Mouse (Mus musculus): ENCODE measurements around the gene Serinc5.

The Serinc5 gene

DNA sequence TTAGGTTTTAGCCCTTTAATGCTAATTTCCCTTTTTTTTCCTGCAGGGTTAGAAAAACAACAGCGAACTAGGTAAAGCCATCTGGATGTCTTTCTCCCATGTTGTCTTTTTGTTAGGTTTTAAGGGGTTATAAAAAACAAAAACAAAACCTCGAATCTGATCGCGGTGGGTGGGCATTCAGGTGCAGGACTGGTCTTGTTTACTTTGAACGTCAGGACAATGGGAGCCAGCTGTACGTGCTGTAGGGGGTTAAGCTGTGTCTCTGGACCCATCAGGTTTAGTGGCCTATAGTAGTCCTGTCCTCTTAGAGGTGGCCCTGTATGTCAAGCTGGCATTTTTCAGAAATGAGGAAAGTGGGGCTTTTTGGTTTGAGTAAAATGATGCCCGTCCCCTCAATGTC, 1.0 kb downstream of the Serinc5 start:
- in situ Hi-C loops (cut with MseI, MboI): no loop called here

DNA sequence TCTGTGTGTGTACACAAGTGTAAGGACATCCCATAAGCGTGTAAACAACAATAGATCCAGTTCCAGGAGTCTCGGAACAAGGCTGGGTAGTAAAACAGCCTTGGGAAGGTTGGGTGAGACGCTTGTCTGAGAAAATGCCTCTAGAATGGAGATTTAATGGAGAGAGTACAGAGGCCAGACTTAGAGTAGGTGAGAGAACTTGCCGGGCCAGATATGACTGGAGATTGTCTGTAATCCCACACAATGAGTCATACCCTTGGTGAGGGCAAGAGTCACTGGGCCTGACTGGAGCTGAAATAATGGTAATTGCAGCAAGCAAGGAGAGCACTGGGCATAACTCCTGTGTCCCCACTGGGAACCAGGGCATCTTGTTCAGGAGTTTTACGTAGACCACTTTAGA, 2.2 kb downstream of the Serinc5 start:
- in situ Hi-C loops (cut with MseI, MboI): no loop called here

DNA sequence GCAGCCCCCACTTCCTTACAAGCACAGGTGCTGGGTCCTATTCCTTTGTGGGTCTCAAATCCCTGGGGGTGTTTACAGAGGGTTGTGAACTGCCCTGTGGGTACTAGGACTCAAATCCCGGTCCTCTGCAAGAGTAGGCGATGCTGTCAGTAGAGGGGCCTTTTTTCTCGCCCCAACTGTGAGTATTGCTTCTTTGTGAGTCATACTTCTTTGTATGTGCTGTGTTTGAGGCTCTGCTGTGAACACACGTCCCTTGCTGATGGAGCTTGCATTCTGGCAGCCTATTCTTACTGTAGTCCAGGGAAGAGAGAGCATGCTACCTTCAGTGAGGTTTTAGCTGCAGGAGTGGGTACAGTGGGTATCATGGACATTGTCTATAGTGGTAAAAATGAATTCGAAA, 4.3 kb downstream of the Serinc5 start:
- in situ Hi-C loops (cut with MseI, MboI): no loop called here

DNA sequence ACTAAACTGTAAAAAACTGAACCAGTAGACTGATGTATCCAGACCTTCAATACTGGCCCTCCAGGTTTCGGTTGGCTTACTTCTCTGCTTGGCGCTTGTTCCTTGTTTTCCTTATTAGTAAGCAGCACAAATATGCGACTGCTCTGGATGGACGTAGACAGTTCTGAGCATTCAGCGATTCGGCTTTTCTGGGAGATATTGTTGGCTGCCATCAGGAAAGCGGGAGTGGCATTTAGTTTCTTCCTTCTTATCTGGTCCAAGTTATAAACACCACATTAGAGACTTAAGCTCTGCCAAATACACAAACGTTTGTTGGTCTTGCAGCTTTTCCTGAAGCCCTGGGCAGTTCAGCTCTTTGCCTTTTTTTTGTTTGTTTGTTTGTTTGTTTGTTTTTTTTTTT, 5.6 kb downstream of the Serinc5 start:
- in situ Hi-C loops (cut with MseI, MboI): no loop called here

- in situ Hi-C loops (cut with MseI, MboI): loop anchor here in 1 of 2 experiments (5.0 kb wide), 1 partner anchor 34 kb away; no protein-coding TSS in a partner anchor
Measured at GRCm38 (mm10) chr13:92626196-92626595, 15.3 kb downstream of the Serinc5 start.

DNA sequence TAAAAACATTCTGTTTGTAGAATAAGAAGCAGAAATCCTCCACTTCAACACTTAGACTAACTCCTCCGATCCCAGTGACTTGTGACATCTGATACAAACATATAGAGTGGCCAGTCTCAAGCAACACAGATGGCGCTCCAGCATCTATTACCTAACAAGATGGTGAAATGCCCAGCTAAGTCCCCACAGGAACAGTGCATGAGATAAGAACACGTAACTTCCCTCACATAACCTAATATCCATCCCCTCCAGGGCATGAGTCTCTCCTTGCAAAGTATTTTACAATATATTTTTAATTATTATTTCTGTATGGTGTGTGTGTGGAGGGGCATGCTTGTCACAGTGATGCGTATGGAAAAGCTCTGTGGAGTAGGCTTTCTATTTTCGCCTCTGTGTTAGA, 15.8 kb downstream of the Serinc5 start:
- in situ Hi-C loops (cut with MseI, MboI): loop anchor here in 1 of 2 experiments (5.0 kb wide), 1 partner anchor 34 kb away; no protein-coding TSS in a partner anchor

GRCm38 (mm10) chr13:92629509-92629908, 18.6 kb downstream of the Serinc5 start:
- in situ Hi-C loops (cut with MseI, MboI): loop anchor here in 1 of 2 experiments (5.0 kb wide), 1 partner anchor 37 kb away; no protein-coding TSS in a partner anchor

- in situ Hi-C loops (cut with MseI, MboI): no loop called here
Measured at GRCm38 (mm10) chr13:92631450-92631849, 20.6 kb downstream of the Serinc5 start.

- in situ Hi-C loops (cut with MseI, MboI): no loop called here
Measured at GRCm38 (mm10) chr13:92632550-92632949, 21.7 kb downstream of the Serinc5 start.

GRCm38 (mm10) chr13:92635040-92635439, 24.1 kb downstream of the Serinc5 start:
- in situ Hi-C loops (cut with MseI, MboI): no loop called here

DNA sequence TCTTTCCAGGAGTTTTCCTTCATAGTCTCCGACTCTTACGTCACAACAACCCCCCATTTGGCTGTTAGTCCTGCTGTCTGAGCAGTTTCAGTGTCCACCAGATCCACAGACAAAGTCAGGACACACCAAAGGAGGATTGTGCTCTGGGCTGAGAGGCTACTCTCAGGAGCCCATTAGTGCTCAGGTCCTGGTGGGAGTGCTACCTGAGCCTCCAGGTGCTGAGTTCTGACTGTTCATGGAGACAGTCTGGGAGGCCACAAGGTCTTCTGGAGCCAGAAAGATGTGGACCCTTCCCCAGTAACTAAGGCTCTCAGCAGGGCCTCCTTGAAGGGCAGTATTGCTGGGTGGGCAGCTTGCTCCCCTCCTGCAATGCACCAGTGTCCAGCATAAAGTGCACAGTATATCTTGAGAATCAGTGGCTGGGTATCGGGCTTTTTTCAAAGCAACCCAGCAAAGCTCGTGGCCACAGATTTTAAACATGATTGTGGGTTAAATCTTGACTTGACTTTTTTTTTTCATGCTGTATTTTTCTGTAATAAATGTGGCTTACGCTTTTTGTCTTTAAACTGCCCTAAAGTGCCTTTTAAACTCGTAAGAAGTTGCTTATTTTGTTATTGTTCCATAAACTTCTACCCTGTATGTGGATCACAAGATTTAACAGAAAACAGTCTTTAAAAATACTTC, 25.5 kb downstream of the Serinc5 start:
- in situ Hi-C loops (cut with MseI, MboI): no loop called here

DNA sequence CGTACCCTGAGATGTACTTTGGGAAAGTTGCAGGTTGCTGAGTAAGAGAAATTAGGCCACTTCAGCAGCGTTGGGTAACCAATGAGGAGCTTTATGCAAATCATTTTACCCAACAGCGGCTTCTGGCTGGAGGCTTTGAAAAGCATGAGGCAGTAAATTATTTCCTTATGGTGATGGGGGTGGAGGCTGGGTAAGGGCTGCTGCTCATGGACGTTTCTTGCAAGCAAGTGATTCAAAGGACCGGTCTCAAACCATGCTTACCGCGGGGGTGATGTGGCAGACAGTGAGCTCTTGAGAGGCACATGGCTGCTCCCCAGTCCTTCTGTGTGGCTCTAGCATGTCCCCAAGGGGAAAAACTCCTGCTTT, 26.0 kb downstream of the Serinc5 start:
- in situ Hi-C loops (cut with MseI, MboI): no loop called here

- in situ Hi-C loops (cut with MseI, MboI): no loop called here
Measured at GRCm38 (mm10) chr13:92639093-92640014, 28.5 kb downstream of the Serinc5 start.

GRCm38 (mm10) chr13:92644199-92644598, 33.3 kb downstream of the Serinc5 start:
- in situ Hi-C loops (cut with MseI, MboI): no loop called here

GRCm38 (mm10) chr13:92644753-92645152, 33.9 kb downstream of the Serinc5 start:
- in situ Hi-C loops (cut with MseI, MboI): no loop called here

DNA sequence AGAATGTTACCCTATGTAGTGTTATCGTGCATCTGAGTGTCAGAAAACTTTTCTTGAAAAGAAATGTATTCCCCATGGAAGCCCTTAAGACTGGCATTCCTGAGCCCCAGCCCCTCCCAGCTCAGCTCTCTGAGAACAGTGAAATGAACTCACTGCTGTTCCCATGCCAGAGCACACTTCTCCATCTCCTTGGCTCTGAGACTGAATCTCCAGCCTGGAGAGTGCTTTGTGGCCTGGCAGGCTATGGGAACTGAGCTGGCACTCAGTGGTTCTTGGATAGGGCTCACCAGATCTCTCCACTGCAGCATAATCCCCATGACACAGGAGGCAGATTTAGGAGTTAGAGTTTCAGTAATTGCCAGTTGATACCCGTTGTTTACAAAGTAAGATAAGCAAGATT, 36.8 kb downstream of the Serinc5 start:
- in situ Hi-C loops (cut with MseI, MboI): no loop called here

GRCm38 (mm10) chr13:92649111-92649510, 38.2 kb downstream of the Serinc5 start:
- in situ Hi-C loops (cut with MseI, MboI): no loop called here

- in situ Hi-C loops (cut with MseI, MboI): no loop called here
Measured at GRCm38 (mm10) chr13:92650956-92651355, 40.1 kb downstream of the Serinc5 start.

GRCm38 (mm10) chr13:92652498-92652897, 41.6 kb downstream of the Serinc5 start:
- in situ Hi-C loops (cut with MseI, MboI): no loop called here

DNA sequence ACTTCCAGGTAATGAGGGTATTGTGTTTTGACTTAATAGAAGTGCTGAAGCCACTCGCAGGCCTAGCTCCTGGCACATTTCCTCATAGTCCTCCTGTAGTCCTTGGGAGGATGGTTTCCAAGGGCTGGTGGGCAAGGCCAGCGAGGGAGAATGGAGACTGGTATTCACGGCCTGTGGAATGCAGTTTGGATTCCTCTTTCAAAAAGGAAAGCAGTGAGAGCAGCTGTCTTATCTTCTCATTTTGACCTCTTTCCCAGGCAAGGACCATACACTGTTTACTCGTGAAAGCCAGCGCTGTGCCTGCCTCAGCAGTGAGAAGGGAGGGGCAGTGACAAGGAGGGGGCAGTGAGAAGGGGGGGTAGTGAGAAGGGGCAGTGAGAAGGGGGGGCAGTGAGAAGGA, 42.4 kb downstream of the Serinc5 start:
- in situ Hi-C loops (cut with MseI, MboI): no loop called here

DNA sequence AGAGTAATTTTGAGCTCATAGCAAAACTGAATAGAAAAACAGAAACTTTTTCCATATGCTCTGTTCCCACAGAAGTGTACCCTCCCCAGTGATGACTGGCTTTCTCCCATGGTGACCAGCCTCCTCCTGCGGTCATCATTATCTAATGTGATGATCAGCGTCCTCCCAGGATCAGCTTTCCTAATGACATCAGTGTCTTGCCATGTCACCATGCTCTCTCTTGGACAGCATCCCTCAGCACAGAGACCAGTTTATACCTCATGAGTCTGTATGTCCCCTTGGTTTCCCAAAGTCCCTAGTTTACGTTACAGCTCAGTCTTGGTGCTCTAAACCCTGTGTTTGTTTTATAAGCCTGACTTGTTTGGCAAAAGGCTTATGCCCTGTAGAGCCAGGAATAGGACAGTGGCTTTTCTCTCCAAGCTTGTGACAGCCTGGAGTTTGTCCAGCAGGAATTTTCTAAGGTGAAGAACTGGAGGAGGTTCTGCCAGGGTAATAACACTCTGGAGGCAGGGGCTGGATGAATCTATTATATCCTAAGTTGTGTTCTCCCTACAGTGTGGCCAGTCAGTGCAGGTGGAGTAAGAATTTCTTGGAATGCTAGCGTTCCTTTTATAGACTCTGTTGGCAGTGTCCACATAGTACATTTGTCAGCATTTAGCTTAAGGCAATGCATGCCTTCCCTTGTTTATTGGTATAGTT, 46.1 kb downstream of the Serinc5 start:
- in situ Hi-C loops (cut with MseI, MboI): no loop called here

DNA sequence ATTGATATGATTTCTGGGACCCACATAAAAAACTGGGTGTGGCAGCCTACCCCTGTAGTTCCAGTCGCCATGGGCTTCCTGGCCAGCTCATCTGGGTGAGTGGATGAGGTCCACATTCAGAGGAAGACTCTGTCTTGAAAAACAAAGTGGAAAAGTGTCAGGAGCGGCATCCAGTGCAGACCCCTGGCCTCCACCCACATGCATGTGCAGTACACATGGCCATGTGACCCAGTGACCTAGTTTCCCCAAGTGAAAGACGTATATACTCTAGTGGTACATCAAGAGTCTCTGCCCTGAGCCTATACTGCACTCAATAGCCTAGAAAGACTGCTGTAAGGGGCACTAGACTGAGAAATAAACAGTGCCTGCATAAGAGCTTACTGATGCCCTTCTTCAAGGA, 48.7 kb downstream of the Serinc5 start:
- in situ Hi-C loops (cut with MseI, MboI): no loop called here
